Mouse (Mus musculus): ENCODE measurements around the gene Epb41l1. TPM values are rescaled to one million over a fixed set of nuclear protein-coding genes. Genes with fewer than 3 reads are reported as not detected.

Gene Epb41l1
- polyA plus RNA-seq, 1 experiment: 226 TPM

DNA sequence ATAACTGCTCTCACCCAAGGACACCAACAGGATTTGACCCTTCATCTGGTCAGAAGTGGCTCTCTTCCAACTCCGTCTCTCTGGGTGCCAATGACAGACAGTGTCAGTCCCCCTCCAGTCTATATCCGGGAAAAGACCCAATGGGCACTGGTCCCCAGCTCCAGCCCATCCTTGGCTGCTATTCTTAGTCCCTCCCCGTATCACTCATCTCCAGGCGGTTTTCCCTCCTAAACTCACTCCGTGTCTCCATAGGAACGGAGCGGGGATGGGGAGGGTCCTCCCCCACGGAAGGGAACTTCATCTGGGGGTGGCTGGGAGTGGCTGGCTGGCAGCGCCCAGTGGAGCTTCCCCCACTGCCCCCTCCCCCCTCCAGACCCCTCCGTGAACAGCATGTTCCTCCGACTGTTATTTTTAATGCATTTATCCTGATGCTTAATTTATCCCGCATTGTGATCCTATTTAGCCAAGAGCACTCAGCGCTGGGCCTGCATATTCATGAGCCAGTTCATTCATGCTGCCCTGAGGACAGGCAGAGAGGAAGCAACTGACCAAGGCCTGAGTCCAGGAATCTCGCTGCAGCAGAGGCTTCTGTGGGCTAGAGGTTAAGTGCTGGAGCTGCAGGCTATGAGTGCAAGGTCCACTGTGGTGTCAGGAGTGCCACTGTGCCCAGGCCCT lies 164.2 kb downstream of the Epb41l1 start:
- TF ChIP-seq CTCF (IDR thresholded peaks at IDR 0.05; ENCODE audit: extremely low read depth, insufficient read depth, low read length): no peak
- TF ChIP-seq POLR2A (IDR thresholded peaks at IDR 0.05; ENCODE audit: extremely low read depth, insufficient read depth, low read length): no peak
- H3K4me3 ChIP-seq (ENCODE audit: insufficient read depth, low read length): no peak overlapping the region
- 0 out of 2 replicates have a peak overlapping the region, but pooled peaks have one; percentile 6 for H3K27ac ChIP-seq (ENCODE audit: insufficient read depth, low read length)

DNA sequence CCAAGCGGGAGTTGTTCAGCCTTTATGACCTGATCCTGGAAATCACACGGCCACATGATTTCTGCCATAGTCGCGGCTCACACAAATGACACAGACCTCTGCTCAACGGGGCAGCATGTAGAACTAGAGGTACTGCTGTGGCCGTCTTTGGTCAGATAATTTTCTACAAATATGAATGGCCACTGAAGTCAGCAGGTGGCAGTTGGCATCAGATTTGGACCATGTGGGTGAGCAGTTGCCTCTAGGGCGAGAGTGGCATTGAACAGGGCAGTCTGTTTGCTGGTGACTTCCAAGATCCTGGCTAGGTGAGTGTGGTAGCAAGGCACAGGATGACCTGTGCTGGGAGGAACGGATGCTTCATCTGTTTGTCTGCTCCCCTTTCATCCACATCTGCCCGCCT lies 168.8 kb downstream of the Epb41l1 start:
- no peak for TF ChIP-seq CTCF (IDR thresholded peaks at IDR 0.05; ENCODE audit: extremely low read depth, insufficient read depth, low read length)
- no peak for TF ChIP-seq POLR2A (IDR thresholded peaks at IDR 0.05; ENCODE audit: extremely low read depth, insufficient read depth, low read length)
- no peak overlapping the region for H3K27ac ChIP-seq (ENCODE audit: insufficient read depth, low read length)
- peaks cover 5% of the 10 kb centered on the region for H3K4me1 ChIP-seq (ENCODE audit: control insufficient read depth, insufficient read depth, low read length)
- H3K4me3 ChIP-seq (ENCODE audit: insufficient read depth, low read length): no peak overlapping the region

More for the DNA sequence above, 164.2 kb downstream of the Epb41l1 start:
- H3K4me1 ChIP-seq (ENCODE audit: control insufficient read depth, insufficient read depth, low read length): peaks cover 14% of the 10 kb centered on the region

Other genes starting within 250 kb of the Epb41l1 start
- 131 and 146 TPM in 2 replicates for gene Rbm39, start 240.7 kb upstream of the Epb41l1 start, polyA plus RNA-seq (2012; rRNA removed)
- 29.2 and 30.5 TPM in 2 replicates for gene Phf20, start 224.4 kb upstream of the Epb41l1 start, polyA plus RNA-seq (2012; rRNA removed)
- 6.0 and 8.9 TPM in 2 replicates for gene Cnbd2, start 108.6 kb upstream of the Epb41l1 start, polyA plus RNA-seq (2012; rRNA removed)
- 75.3 and 75.4 TPM in 2 replicates for gene Scand1, start 108.2 kb upstream of the Epb41l1 start, polyA plus RNA-seq (2012; rRNA removed)
- 30.2 and 30.8 TPM in 2 replicates for gene Aar2, start 126.7 kb downstream of the Epb41l1 start, polyA plus RNA-seq (2012; rRNA removed)
- gene Dlgap4, start 192.8 kb downstream of the Epb41l1 start, polyA plus RNA-seq (2012; rRNA removed): 205 and 222 TPM in 2 replicates

All from cortical plate, adult 2 months (tissue).